ENCODE assay signal across 8 mouse cellular contexts in the genomic region with DNA sequence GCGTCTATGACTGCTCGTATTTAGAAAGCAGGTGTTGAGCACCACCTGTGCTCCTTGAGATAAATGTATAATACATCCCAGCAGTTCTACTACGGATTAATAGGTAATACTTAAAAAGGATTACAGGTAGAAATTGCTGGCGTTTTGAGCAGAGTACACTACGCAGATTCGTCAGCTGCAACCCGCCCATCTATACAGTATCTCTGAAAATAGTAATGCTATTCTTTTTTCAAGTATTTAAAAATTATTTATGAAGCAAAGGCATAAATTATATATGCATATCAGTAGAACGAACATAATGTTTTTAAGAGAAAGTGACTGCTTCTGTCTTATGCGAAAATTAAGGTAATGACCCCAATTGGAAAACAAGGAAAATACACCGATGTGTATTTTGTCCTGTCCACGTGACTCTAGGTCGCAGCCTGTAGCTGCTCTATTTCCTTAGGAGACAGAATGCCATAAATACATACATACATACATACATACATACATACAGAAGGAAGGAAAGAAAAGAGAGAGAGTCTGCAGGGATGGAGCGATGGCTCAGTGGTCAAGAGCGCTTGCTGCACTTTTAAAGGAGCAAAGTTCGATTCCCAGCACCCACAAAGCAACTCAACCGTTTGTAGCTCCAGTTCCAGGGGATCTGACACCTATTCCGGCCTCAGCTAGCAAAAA. TPM values are rescaled to one million over a fixed set of nuclear protein-coding genes. Genes with fewer than 3 reads are reported as not detected.
DNase-seq lines count a peak whose midpoint lies in the region; ATAC-seq and TF ChIP-seq lines count a peak whose summit lies in the region.

No protein-coding gene starts in this region.

- no peaks in the 10 kb centered on the region for H3K36me3 ChIP-seq in heart, adult 2 months (ENCODE audit: control insufficient read depth, insufficient read depth, low read length)
- H3K36me3 ChIP-seq in forebrain, embryonic 11.5 days (ENCODE audit: control insufficient read depth, insufficient read depth, low read length): no peaks in the 10 kb centered on the region
- no peaks in the 10 kb centered on the region for H3K36me3 ChIP-seq in limb, embryonic 14.5 days (ENCODE audit: control insufficient read depth, insufficient read depth, low read length)
- H3K36me3 ChIP-seq in stomach, embryonic 14.5 days (ENCODE audit: control insufficient read depth, insufficient read depth, low read length): no peaks in the 10 kb centered on the region

- H3K79me2 ChIP-seq in heart, adult 2 months (replicated peaks; ENCODE audit: control insufficient read depth, insufficient read depth, low read length): no peaks in the 10 kb centered on the region

- TF ChIP-seq CTCF in heart, adult 2 months (IDR thresholded peaks at IDR 0.05): no peak

- H3K9ac ChIP-seq in heart, adult 2 months (ENCODE audit: low read depth, low read length): 0 out of 2 replicates have a peak overlapping the region, but pooled peaks have one; percentile 37
- peak overlapping the region; percentile 37 for H3K9ac ChIP-seq in forebrain, embryonic 11.5 days (ENCODE audit: low read length)
- no peak overlapping the region; the same call in 1 of the 2 replicates for H3K9ac ChIP-seq in limb, embryonic 14.5 days (ENCODE audit: low read depth, low read length, severe bottlenecking)
- H3K9ac ChIP-seq in stomach, embryonic 14.5 days (replicated peaks; ENCODE audit: low read depth, low read length): 0 out of 2 replicates have a peak overlapping the region, but pooled peaks have one; percentile 18

- H3K4me3 ChIP-seq in heart, adult 2 months: peak overlapping the region; percentile 57
- H3K4me3 ChIP-seq in forebrain, embryonic 11.5 days (ENCODE audit: low read depth, low read length): peak overlapping the region; percentile 79
- H3K4me3 ChIP-seq in limb, embryonic 14.5 days (replicated peaks; ENCODE audit: low read length): peak overlapping the region; percentile 84
- H3K4me3 ChIP-seq in stomach, embryonic 14.5 days (ENCODE audit: low read depth, low read length): peak overlapping the region; percentile 79

- ATAC-seq in CD4-positive, CD25-positive, alpha-beta regulatory T cell, adult 4 months: peak; percentile 19
- ATAC-seq in forebrain, embryonic 11.5 days (replicated peaks; ENCODE audit: low FRiP score): peak; percentile 75
- ATAC-seq in limb, embryonic 14.5 days (ENCODE audit: low FRiP score, low read depth): peak; percentile 35
- peak; percentile 48; the same call in 1 of the 2 replicates for ATAC-seq in stomach, embryonic 14.5 days (ENCODE audit: insufficient number of reproducible peaks, insufficient read depth, low FRiP score, low read depth)

- peak overlapping the region; percentile 41 for H3K4me2 ChIP-seq in forebrain, embryonic 11.5 days (ENCODE audit: low read depth, low read length, severe bottlenecking)
- H3K4me2 ChIP-seq in limb, embryonic 14.5 days (replicated peaks; ENCODE audit: low read depth, low read length, severe bottlenecking): peak overlapping the region; percentile 71
- H3K4me2 ChIP-seq in stomach, embryonic 14.5 days (replicated peaks; ENCODE audit: low read depth, low read length): peak overlapping the region; percentile 56

- H3K27me3 ChIP-seq in heart, adult 2 months (ENCODE audit: control insufficient read depth, insufficient read depth, low read length): no peaks in the 10 kb centered on the region
- H3K27me3 ChIP-seq in forebrain, embryonic 11.5 days (ENCODE audit: control insufficient read depth, insufficient read depth, low read length): no peaks in the 10 kb centered on the region
- H3K27me3 ChIP-seq in limb, embryonic 14.5 days (ENCODE audit: control insufficient read depth, insufficient read depth, low read length): no peaks in the 10 kb centered on the region
- no peaks in the 10 kb centered on the region for H3K27me3 ChIP-seq in stomach, embryonic 14.5 days (ENCODE audit: control insufficient read depth, insufficient read depth, low read length)

- no peak for DNase-seq in heart, adult 2 months
- no peak for DNase-seq in heart, postnatal 14 days
- DNase-seq in forebrain, embryonic 11.5 days (ENCODE audit: low spot score): no peak
- DNase-seq in limb, embryonic 14.5 days (ENCODE audit: low spot score): peak; percentile 6
- DNase-seq in spleen, postnatal 4 days (ENCODE audit: low spot score in 2 of 2): no peak
- no peak for DNase-seq in kidney, adult 8-10 months

- no peaks in the 10 kb centered on the region for H3K9me3 ChIP-seq in forebrain, embryonic 11.5 days (ENCODE audit: control insufficient read depth, low read length)
- no peaks in the 10 kb centered on the region for H3K9me3 ChIP-seq in limb, embryonic 14.5 days (ENCODE audit: control insufficient read depth, low read length)
- no peaks in the 10 kb centered on the region for H3K9me3 ChIP-seq in stomach, embryonic 14.5 days (ENCODE audit: control insufficient read depth, low read depth, low read length)

- no peak for TF ChIP-seq EP300 in heart, adult 2 months (IDR thresholded peaks at IDR 0.05; ENCODE audit: insufficient read depth, low read depth, low read length)

- TF ChIP-seq POLR2A in heart, adult 2 months (IDR thresholded peaks at IDR 0.05; ENCODE audit: insufficient read depth, low read depth, low read length): no peak
- TF ChIP-seq POLR2A in limb, embryonic 14.5 days (IDR thresholded peaks at IDR 0.05; ENCODE audit: borderline replicate concordance, extremely low read depth, insufficient read depth, insufficient read length): no peak

- H3K27ac ChIP-seq in heart, adult 2 months: peak overlapping the region; percentile 78
- H3K27ac ChIP-seq in forebrain, embryonic 11.5 days (ENCODE audit: low read depth, low read length): 0 out of 2 replicates have a peak overlapping the region, but pooled peaks have one; percentile 28
- peak overlapping the region; percentile 49 for H3K27ac ChIP-seq in limb, embryonic 14.5 days (replicated peaks; ENCODE audit: low read depth, low read length)
- H3K27ac ChIP-seq in stomach, embryonic 14.5 days (ENCODE audit: low read length): peak overlapping the region; percentile 40

- intact Hi-C loops in heart, adult 2 months (cut with DNase I): loop anchor here (2.0 to 5.0 kb wide), 4 partner anchors 57 to 741 kb away; a partner anchor contains a TSS
- intact Hi-C loops in heart, postnatal 14 days (cut with DNase I): loop anchor here (5.0 kb wide), 2 partner anchors 56 to 106 kb away; a partner anchor contains a TSS

- H3K4me1 ChIP-seq in heart, adult 2 months (ENCODE audit: control insufficient read depth, insufficient read depth, low read length): no peaks in the 10 kb centered on the region; the same call in 1 of the 2 replicates
- H3K4me1 ChIP-seq in forebrain, embryonic 11.5 days (replicated peaks; ENCODE audit: control insufficient read depth, insufficient read depth, low read length): no peaks in the 10 kb centered on the region; the same call in 1 of the 2 replicates
- no peaks in the 10 kb centered on the region; the same call in 1 of the 2 replicates for H3K4me1 ChIP-seq in limb, embryonic 14.5 days (ENCODE audit: control insufficient read depth, insufficient read depth, low read length)
- peaks cover 7% of the 10 kb centered on the region; the same call in 1 of the 2 replicates for H3K4me1 ChIP-seq in stomach, embryonic 14.5 days (ENCODE audit: control insufficient read depth, insufficient read depth, low read length)

- under 1% methylated on average over 17 of the region's 17 CpGs for WGBS in heart, adult 2 months
- 1% methylated on average over 17 of the region's 17 CpGs for WGBS in forebrain, embryonic 11.5 days
- 1% methylated on average over 17 of the region's 17 CpGs for WGBS in limb, embryonic 14.5 days
- WGBS in stomach, embryonic 14.5 days: under 1% methylated on average over 17 of the region's 17 CpGs

RNA-seq across cellular contexts. Expression of a gene that starts 0.6 kb away (rescaled TPM):
- total RNA-seq in heart, adult 2 months (2021): 1 to 10 TPM; 4.3 to 5.3 TPM
- 2.3 and 3.0 TPM in 2 replicates for polyA plus RNA-seq in heart, adult 2 months (2012; rRNA removed)
- total RNA-seq in heart, postnatal 14 days (2021): 1 to 10 TPM; 7.3 to 7.8 TPM
- 10 to 100 TPM; 23.1 to 32.2 TPM for polyA plus RNA-seq in CD4-positive, CD25-positive, alpha-beta regulatory T cell, adult 4 months (2017; shearing (Covaris generic))
- 45.5 and 48.7 TPM in 2 replicates for polyA plus RNA-seq in forebrain, embryonic 11.5 days (2014; fragmentation: Nextera tagmentation; extraction: Ambion mirVana)
- 12.8 and 18.9 TPM in 2 replicates for polyA plus RNA-seq in limb, embryonic 14.5 days (2012; rRNA removed)
- polyA plus RNA-seq in limb, embryonic 14.5 days (2014; fragmentation: Nextera tagmentation; extraction: Ambion mirVana): 26.4 and 29.2 TPM in 2 replicates
- 41.4 and 41.6 TPM in 2 replicates for polyA plus RNA-seq in stomach, embryonic 14.5 days (2014; fragmentation: Nextera tagmentation; extraction: Ambion mirVana)

RNA-seq across cellular contexts. Expression of a gene that starts 5.5 kb away (rescaled TPM):
- under 1 TPM; 0.64 to 0.68 TPM for total RNA-seq in heart, adult 2 months (2021)
- polyA plus RNA-seq in heart, adult 2 months (2012; rRNA removed): 0.56 and 0.57 TPM in 2 replicates
- total RNA-seq in heart, postnatal 14 days (2021): under 1 TPM; 0.10 to 0.61 TPM
- 100 to 1,000 TPM in 1 of 2 experiments, 10 to 100 TPM in 1; 75.6 to 103 TPM for polyA plus RNA-seq in CD4-positive, CD25-positive, alpha-beta regulatory T cell, adult 4 months (2017; shearing (Covaris generic))
- 0.20 TPM in 2 replicates for polyA plus RNA-seq in forebrain, embryonic 11.5 days (2014; fragmentation: Nextera tagmentation; extraction: Ambion mirVana)
- 0.23 and 0.36 TPM in 2 replicates for polyA plus RNA-seq in limb, embryonic 14.5 days (2012; rRNA removed)
- polyA plus RNA-seq in limb, embryonic 14.5 days (2014; fragmentation: Nextera tagmentation; extraction: Ambion mirVana): 0.52 and 0.88 TPM in 2 replicates
- polyA plus RNA-seq in stomach, embryonic 14.5 days (2014; fragmentation: Nextera tagmentation; extraction: Ambion mirVana): 0.33 and 0.39 TPM in 2 replicates

Comparison
In these comparisons a context has a peak if more than half of its experiments do, and no peak if none do; other contexts are left out.
1. H3K27ac ChIP-seq: peak in every context shown above with its lines; median percentile 78 in heart, adult 2 months; 49 in limb, embryonic 14.5 days; 40 in stomach, embryonic 14.5 days; 28 in forebrain, embryonic 11.5 days.
2. ATAC-seq: peak in every context shown above with its lines; median percentile 75 in forebrain, embryonic 11.5 days; 48 in stomach, embryonic 14.5 days; 35 in limb, embryonic 14.5 days; 19 in CD4-positive, CD25-positive, alpha-beta regulatory T cell, adult 4 months.
3. RNA of a gene that starts 5.5 kb away (polyA plus RNA-seq): 75.6 to 103 TPM in CD4-positive, CD25-positive, alpha-beta regulatory T cell, adult 4 months; 0.56 to 0.57 TPM in heart, adult 2 months, 0.23 to 0.88 TPM in limb, embryonic 14.5 days, 0.33 to 0.39 TPM in stomach, embryonic 14.5 days and 0.20 TPM in forebrain, embryonic 11.5 days; every median in the first group is over 10 times any median in the second.
4. Peak in every context shown above with its lines, with median percentiles within 50 percentile points of each other: H3K4me3 ChIP-seq and H3K4me2 ChIP-seq.